Mouse (Mus musculus) cerebellum, postnatal 4 days (tissue): ENCODE data around the gene Snd1.

Experiments used
- DNase-seq, 2 experiments: peaks; one replicate each; pipeline ENCODE4 v3.0.0; 2022; ENCODE audit warnings: low spot score in 2 of 2, mixed read lengths in 1 of 2

Snd1 gene

GRCm38 (mm10) chr6:28800976-28801375 lies 326.0 kb downstream of the Snd1 start:
- DNase-seq, result no peak

GRCm38 (mm10) chr6:28803678-28804279 lies 328.8 kb downstream of the Snd1 start:
- no peak for DNase-seq

- DNase-seq, result no peak
Observed at GRCm38 (mm10) chr6:28804751-28805150, 329.8 kb downstream of the Snd1 start.

GRCm38 (mm10) chr6:28813057-28813456 lies 338.1 kb downstream of the Snd1 start:
- DNase-seq, result no peak

- no peak for DNase-seq
Observed at GRCm38 (mm10) chr6:28814895-28815294, 340.0 kb downstream of the Snd1 start.

GRCm38 (mm10) chr6:28817039-28817438 lies 342.1 kb downstream of the Snd1 start:
- peak in 1 of 2 experiments; percentile 38 for DNase-seq

- no peak for DNase-seq
Observed at GRCm38 (mm10) chr6:28819509-28820358, 344.8 kb downstream of the Snd1 start.

- DNase-seq, result no peak
Observed at GRCm38 (mm10) chr6:28822296-28822695, 347.4 kb downstream of the Snd1 start.

GRCm38 (mm10) chr6:28823375-28823774 lies 348.4 kb downstream of the Snd1 start:
- DNase-seq, result no peak

- DNase-seq, result no peak
Observed at GRCm38 (mm10) chr6:28823802-28824201, 348.9 kb downstream of the Snd1 start.

- DNase-seq, result no peak
Observed at GRCm38 (mm10) chr6:28825894-28826293, 351.0 kb downstream of the Snd1 start.

GRCm38 (mm10) chr6:28826689-28827389 lies 351.9 kb downstream of the Snd1 start:
- DNase-seq, result no peak

GRCm38 (mm10) chr6:28827565-28827964 lies 352.6 kb downstream of the Snd1 start:
- no peak for DNase-seq

- no peak for DNase-seq
Observed at GRCm38 (mm10) chr6:28828593-28828992, 353.7 kb downstream of the Snd1 start.

- no peak for DNase-seq
Observed at GRCm38 (mm10) chr6:28830306-28830705, 355.4 kb downstream of the Snd1 start.

GRCm38 (mm10) chr6:28831011-28831853 lies 356.3 kb downstream of the Snd1 start, which contains the start of gene Lrrc4:
Gene Lrrc4, minus strand, starts transcription at chr6:28831747.
- no peak for DNase-seq

- DNase-seq, result peak in 1 of 2 experiments; percentile 52
Observed at GRCm38 (mm10) chr6:28831854-28832750, 357.2 kb downstream of the Snd1 start.

GRCm38 (mm10) chr6:28832751-28833291 lies 357.9 kb downstream of the Snd1 start:
- peak in 1 of 2 experiments; percentile 64 for DNase-seq

- DNase-seq, result peak in 1 of 2 experiments; percentile 59
Observed at GRCm38 (mm10) chr6:28833380-28833822, 358.5 kb downstream of the Snd1 start.

GRCm38 (mm10) chr6:28834046-28834445 lies 359.1 kb downstream of the Snd1 start:
- DNase-seq, result no peak
